Mouse (Mus musculus) olfactory bulb, adult 2 months (tissue): ENCODE data around the gene Aqp12.

ENCODE experiments used
- CTCF ChIP-seq: fragments of 200-500 bp; IDR thresholded peaks from 2 replicates; pipeline ENCODE4 v1.5.1; 2012; ENCODE audit warnings: low read depth, mild to moderate bottlenecking, low read length, moderate library complexity; ENCODE audit not compliant: insufficient read depth
- POLR2A ChIP-seq: fragments of 200-500 bp; IDR thresholded peaks from 2 replicates; pipeline ENCODE4 v1.6.1; 2012; ENCODE audit warnings: mild to moderate bottlenecking, low read depth, low read length, moderate library complexity; ENCODE audit not compliant: insufficient read depth

DNA sequence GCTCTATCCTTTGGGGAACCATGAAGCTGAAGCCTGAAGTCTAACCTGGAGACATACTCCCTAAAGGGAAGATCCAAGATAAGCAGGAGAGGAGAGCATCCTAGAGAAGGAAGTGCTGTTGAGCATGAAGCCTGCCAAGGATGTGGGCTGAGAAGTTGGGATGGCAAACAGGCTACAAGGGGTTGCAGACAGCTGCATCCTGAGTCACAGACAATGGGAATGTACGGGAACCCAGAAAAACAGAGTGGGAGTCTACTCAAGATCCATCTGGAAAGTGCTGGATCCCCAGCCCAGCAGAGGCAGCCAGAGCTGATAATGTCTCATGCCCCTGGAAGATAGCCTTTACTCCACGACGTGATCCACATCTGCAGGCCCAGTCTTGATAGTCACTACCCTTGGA, 25.1 kb downstream of the Aqp12 start:
- TF ChIP-seq POLR2A: no peak
- no peak for TF ChIP-seq CTCF
